Mouse (Mus musculus) kidney, adult 2 months (tissue): Measurements from ENCODE around the gene Arsg. TPM values are rescaled to one million over a fixed set of nuclear protein-coding genes. Genes with fewer than 3 reads are reported as not detected.

Experiments used
- DNase-seq: peaks from one replicate; pipeline ENCODE4 v3.0.0; 2021
- H3K27ac ChIP-seq: fragments of 200-500 bp; 2 replicates; pipeline ENCODE4 v1.5.1; 2012; ENCODE audit warnings: low read depth, low read length, control low read depth, inconsistent platforms; ENCODE audit not compliant: insufficient read depth
- H3K27me3 ChIP-seq: fragments of 200-500 bp; replicated peaks from 2 replicates; pipeline ENCODE4 v1.6.1; 2012; ENCODE audit warnings: mild to moderate bottlenecking, moderate library complexity, low read length, inconsistent platforms; ENCODE audit not compliant: control insufficient read depth, insufficient read depth
- H3K36me3 ChIP-seq: fragments of 200-500 bp; 2 replicates; pipeline ENCODE4 v1.6.1; 2012; ENCODE audit warnings: mild to moderate bottlenecking, moderate library complexity, low read length, inconsistent platforms; ENCODE audit not compliant: control insufficient read depth, insufficient read depth
- H3K4me1 ChIP-seq: fragments of 200-500 bp; 2 replicates; pipeline ENCODE4 v1.6.1; 2011; ENCODE audit warnings: low read length; ENCODE audit not compliant: control insufficient read depth, insufficient read depth
- H3K4me3 ChIP-seq: fragments of 200-500 bp; 2 replicates; pipeline ENCODE4 v1.5.1; 2011; ENCODE audit warnings: mild to moderate bottlenecking, low read depth, low read length, control low read depth; ENCODE audit not compliant: insufficient read depth
- CTCF ChIP-seq: fragments of 200-500 bp; conservative IDR thresholded peaks from 2 replicates; pipeline ENCODE4 v1.5.1; 2011; ENCODE audit warnings: low read depth, mild to moderate bottlenecking, control low read depth, low read length, moderate library complexity, mixed read lengths; ENCODE audit not compliant: insufficient read depth, insufficient read length
- POLR2A ChIP-seq: fragments of 200-500 bp; IDR thresholded peaks from one replicate; pipeline ENCODE4 v1.6.1; 2011; ENCODE audit warnings: low read depth, low read length, control low read depth
- WGBS: fragments of 180-500 bp; shearing (Covaris S2); methylation state at CpG from one replicate; pipeline ENCODE4 v1.1.7; 2018; 5-methylcytosine and 5-hydroxymethylcytosine counted together
- polyA plus RNA-seq: library from polyadenylated mRNA; depleted of rRNA; stranded (reverse); fragments of >200 nt; gene quantifications from 2 replicates; pipeline ENCODE4 v1.2.3, GENCODE M21; 2012; rRNA removed

Arsg gene
- polyA plus RNA-seq, 1 experiment = 20.9 TPM

DNA sequence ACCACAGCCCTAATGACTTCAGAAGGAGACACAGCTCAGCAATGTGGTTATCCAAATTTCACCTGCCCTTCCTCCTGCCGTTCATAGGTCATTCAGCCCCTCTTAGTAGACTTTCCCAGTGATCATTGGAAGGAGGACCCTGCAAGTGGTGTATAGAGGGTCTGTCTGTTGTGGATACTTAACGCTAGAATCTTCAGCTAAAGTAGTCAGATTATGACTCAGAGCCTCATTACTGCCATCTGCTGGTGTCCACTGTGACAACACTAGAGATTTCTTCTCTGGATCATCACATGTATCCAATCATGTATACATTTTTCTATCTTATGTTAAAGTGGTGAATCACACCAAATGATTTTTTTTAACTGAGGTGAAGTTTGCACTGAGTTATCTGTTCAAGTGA, 148.0 kb downstream of the Arsg start:
- H3K4me1 ChIP-seq = peaks cover 3% of the 10 kb centered on the region; the same call in 1 of the 2 replicates
- TF ChIP-seq CTCF = peak; percentile 29; the same call in 1 of the 2 replicates
- TF ChIP-seq POLR2A = no peak
- H3K36me3 ChIP-seq = no peaks in the 10 kb centered on the region
- no peaks in the 10 kb centered on the region for H3K27me3 ChIP-seq
- H3K4me3 ChIP-seq = no peak overlapping the region
- DNase-seq = peak; percentile 59
- WGBS = 13% methylated on average over 2 of the region's 2 CpGs
- no peak overlapping the region for H3K27ac ChIP-seq

DNA sequence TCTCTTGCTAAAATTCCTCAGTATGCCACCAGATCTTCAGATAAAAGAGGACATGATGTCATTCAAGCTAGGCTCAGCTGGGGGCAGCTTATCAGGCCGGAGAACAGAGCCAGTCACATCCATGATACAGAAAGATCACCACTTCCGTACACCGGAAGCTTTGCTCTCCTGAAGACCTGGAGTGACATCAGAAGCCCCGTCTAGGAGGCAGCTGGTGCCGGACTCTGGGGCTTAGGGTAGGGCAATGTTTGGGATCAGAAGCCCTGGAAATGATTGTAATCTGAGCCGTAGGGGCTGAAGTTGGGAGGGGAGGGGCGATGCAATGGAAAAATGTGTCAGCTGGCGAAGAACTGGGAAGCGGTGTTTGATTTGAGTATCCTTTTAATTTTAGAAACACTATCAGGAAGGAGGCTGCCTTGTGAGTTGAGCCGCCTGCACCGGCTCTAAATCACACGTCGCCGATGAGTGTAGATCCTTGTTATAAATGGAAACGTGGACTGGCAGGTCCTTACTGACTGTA, 149.4 kb downstream of the Arsg start:
- no peaks in the 10 kb centered on the region for H3K36me3 ChIP-seq
- peak overlapping the region; percentile 36 for H3K4me3 ChIP-seq
- H3K27me3 ChIP-seq = no peaks in the 10 kb centered on the region
- WGBS = 15% methylated on average over 15 of the region's 15 CpGs
- peaks cover 3% of the 10 kb centered on the region; the same call in 1 of the 2 replicates for H3K4me1 ChIP-seq
- peak overlapping the region; percentile 35; the same call in 1 of the 2 replicates for H3K27ac ChIP-seq
- TF ChIP-seq POLR2A (no peak), CTCF (no peak)
- DNase-seq = peak; percentile 63

Other genes starting within 250 kb of the Arsg start
- 0.86 and 1.4 TPM in 2 replicates for gene Rgs9, start 175.2 kb upstream of the Arsg start, polyA plus RNA-seq
- gene Gna13, start 110.5 kb upstream of the Arsg start, polyA plus RNA-seq = 26.6 and 27.8 TPM in 2 replicates
- gene 9930022D16Rik, start 59.5 kb upstream of the Arsg start, polyA plus RNA-seq = not detected in 2 replicates
- gene Amz2, start 47.4 kb upstream of the Arsg start, polyA plus RNA-seq = 42.5 and 47.2 TPM in 2 replicates
- 1.2 and 2.8 TPM in 2 replicates for gene Slc16a6, start 224 bp downstream of the Arsg start, polyA plus RNA-seq
- 22.7 and 25.2 TPM in 2 replicates for gene Wipi1, start 138.6 kb downstream of the Arsg start, polyA plus RNA-seq
- gene Prkar1a, start 176.0 kb downstream of the Arsg start, polyA plus RNA-seq = 85.9 and 102 TPM in 2 replicates
- gene Fam20a, start 248.9 kb downstream of the Arsg start, polyA plus RNA-seq = 7.5 and 7.6 TPM in 2 replicates